Mouse (Mus musculus): ENCODE measurements at regions not wholly inside any gene's neighbourhood (a gene's known extent, or its start where the extent isn't known, plus 50 kb on each side); places are given as distances from the start of the nearest gene placed in this dataset.

DNA sequence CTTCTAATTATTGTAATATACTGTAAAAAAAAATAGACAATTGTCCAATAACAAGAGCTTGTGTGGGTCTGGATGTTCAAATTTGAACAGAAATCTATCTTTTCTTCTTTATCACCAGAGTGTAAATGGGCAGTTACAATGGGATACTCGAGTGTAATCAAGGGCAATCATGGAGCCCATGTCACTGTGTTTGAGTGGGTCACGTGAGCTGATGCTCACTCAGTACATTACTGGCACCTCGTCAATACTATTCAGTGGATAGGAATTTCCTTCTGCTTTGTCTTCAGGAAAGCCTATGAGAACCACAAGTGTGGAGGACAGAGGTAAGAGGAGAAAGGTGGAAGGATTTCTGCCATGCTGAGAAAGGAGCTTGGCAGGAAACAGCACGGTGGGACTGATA is 54.0 kb upstream of the Gm10192 start:
- no peak overlapping the region for H3K27ac ChIP-seq (ENCODE audit: insufficient read depth, low read depth, low read length, poor library complexity, severe bottlenecking)
- H3K36me3 ChIP-seq (ENCODE audit: control insufficient read depth, insufficient read depth, low read length, poor library complexity, severe bottlenecking), result no peaks in the 10 kb centered on the region
- no peak for DNase-seq (ENCODE audit: low read depth, low spot score)
- H3K9ac ChIP-seq (ENCODE audit: insufficient read depth, low read depth, low read length, poor library complexity, severe bottlenecking), result no peak overlapping the region
- in situ Hi-C loops (cut with MboI; ENCODE audit: low sequenced_read_pairs in 2 of 2, unreplicated experiment in 2 of 2), result no loop called here
- no peaks in the 10 kb centered on the region for H3K9me3 ChIP-seq (ENCODE audit: control insufficient read depth, insufficient read depth, low read depth, low read length)
- no peaks in the 10 kb centered on the region for H3K4me1 ChIP-seq (ENCODE audit: control insufficient read depth in 2 of 2, insufficient read depth in 2 of 2, low read length in 2 of 2, poor library complexity in 1 of 2)
- no peak overlapping the region for H3K4me3 ChIP-seq (ENCODE audit: insufficient read depth in 1 of 2, low read depth in 1 of 2, low read length in 2 of 2, poor library complexity in 1 of 2, severe bottlenecking in 1 of 2)
- TF ChIP-seq CHD2 (IDR thresholded peaks at IDR 0.05; ENCODE audit: low read depth, low read length), result no peak
- no peak for TF ChIP-seq MAFK (IDR thresholded peaks at IDR 0.05; ENCODE audit: insufficient read depth, low read depth, low read length)
- no peak for TF ChIP-seq ZNF384 (IDR thresholded peaks at IDR 0.05; ENCODE audit: low read depth, low read length)
- TF ChIP-seq ZC3H11A (IDR thresholded peaks at IDR 0.05; ENCODE audit: borderline replicate concordance, low read depth, low read length), result no peak
- TF ChIP-seq HCFC1 (IDR thresholded peaks at IDR 0.05; ENCODE audit: borderline replicate concordance, insufficient read depth, low read length), result no peak

DNA sequence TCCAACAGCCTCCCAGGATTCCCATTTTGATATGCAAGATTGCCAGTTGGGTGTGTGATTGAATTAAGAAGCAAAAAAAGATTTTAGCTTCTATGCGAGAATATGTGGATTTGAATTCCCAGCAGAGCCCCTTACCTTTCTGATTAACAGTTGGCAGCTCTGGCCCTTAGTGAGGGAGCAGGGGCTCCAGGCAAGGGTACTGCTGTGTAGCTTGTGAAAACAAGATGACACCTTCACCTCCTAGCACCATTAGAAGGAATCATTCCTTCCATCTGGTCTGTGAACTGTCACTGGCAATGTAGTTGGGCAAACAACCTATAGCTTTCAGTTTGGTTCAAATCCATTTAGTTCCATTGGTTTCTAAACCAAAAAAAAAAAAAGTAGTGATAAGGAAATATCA is 53.4 kb upstream of the Gm10192 start:
- Histone ChIP-seq H3K4me3 (ENCODE audit: insufficient read depth in 1 of 2, low read depth in 1 of 2, low read length in 2 of 2, poor library complexity in 1 of 2, severe bottlenecking in 1 of 2) (no peak overlapping the region), H3K27ac (ENCODE audit: insufficient read depth, low read depth, low read length, poor library complexity, severe bottlenecking) (no peak overlapping the region), H3K36me3 (ENCODE audit: control insufficient read depth, insufficient read depth, low read length, poor library complexity, severe bottlenecking) (no peaks in the 10 kb centered on the region), H3K9ac (ENCODE audit: insufficient read depth, low read depth, low read length, poor library complexity, severe bottlenecking) (no peak overlapping the region), H3K9me3 (ENCODE audit: control insufficient read depth, insufficient read depth, low read depth, low read length) (no peaks in the 10 kb centered on the region), H3K4me1 (ENCODE audit: control insufficient read depth in 2 of 2, insufficient read depth in 2 of 2, low read length in 2 of 2, poor library complexity in 1 of 2) (no peaks in the 10 kb centered on the region)
- no peak for DNase-seq (ENCODE audit: low read depth, low spot score)
- TF ChIP-seq ZC3H11A (IDR thresholded peaks at IDR 0.05; ENCODE audit: borderline replicate concordance, low read depth, low read length) (no peak), HCFC1 (IDR thresholded peaks at IDR 0.05; ENCODE audit: borderline replicate concordance, insufficient read depth, low read length) (no peak), CHD2 (IDR thresholded peaks at IDR 0.05; ENCODE audit: low read depth, low read length) (no peak), ZNF384 (IDR thresholded peaks at IDR 0.05; ENCODE audit: low read depth, low read length) (no peak), MAFK (IDR thresholded peaks at IDR 0.05; ENCODE audit: insufficient read depth, low read depth, low read length) (no peak)
- in situ Hi-C loops (cut with MboI; ENCODE audit: low sequenced_read_pairs in 2 of 2, unreplicated experiment in 2 of 2), result no loop called here

DNA sequence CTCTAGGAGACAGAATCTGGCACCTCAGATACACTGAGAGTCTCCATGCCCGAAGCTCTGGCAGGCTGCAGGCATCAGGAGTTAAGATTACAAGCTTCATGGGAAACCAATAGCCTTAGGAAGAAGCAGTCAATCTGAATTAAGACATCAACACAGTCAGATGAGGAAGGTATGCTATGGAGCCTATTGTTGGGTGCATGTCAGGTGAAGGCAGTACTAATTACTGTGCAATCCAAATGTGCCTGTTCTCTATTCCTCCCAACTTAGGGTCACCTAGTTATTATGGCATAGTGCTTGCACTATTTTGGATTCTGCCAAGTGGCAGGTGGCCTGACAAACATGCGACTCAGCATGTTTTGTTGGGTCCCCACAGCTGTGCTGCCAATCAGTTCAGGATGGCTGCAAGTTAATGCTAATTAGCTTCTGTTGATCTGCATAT is 53.0 kb upstream of the Gm10192 start:
- TF ChIP-seq CHD2 (IDR thresholded peaks at IDR 0.05; ENCODE audit: low read depth, low read length) (no peak), ZC3H11A (IDR thresholded peaks at IDR 0.05; ENCODE audit: borderline replicate concordance, low read depth, low read length) (no peak), HCFC1 (IDR thresholded peaks at IDR 0.05; ENCODE audit: borderline replicate concordance, insufficient read depth, low read length) (no peak), MAFK (IDR thresholded peaks at IDR 0.05; ENCODE audit: insufficient read depth, low read depth, low read length) (0 out of 2 replicates have a peak, but pooled peaks have one; percentile 23)
- no peaks in the 10 kb centered on the region for H3K9me3 ChIP-seq (ENCODE audit: control insufficient read depth, insufficient read depth, low read depth, low read length)
- H3K9ac ChIP-seq (ENCODE audit: insufficient read depth, low read depth, low read length, poor library complexity, severe bottlenecking), result no peak overlapping the region
- H3K4me3 ChIP-seq (ENCODE audit: insufficient read depth in 1 of 2, low read depth in 1 of 2, low read length in 2 of 2, poor library complexity in 1 of 2, severe bottlenecking in 1 of 2), result no peak overlapping the region
- H3K27ac ChIP-seq (ENCODE audit: insufficient read depth, low read depth, low read length, poor library complexity, severe bottlenecking), result no peak overlapping the region
- H3K4me1 ChIP-seq (ENCODE audit: control insufficient read depth in 2 of 2, insufficient read depth in 2 of 2, low read length in 2 of 2, poor library complexity in 1 of 2), result no peaks in the 10 kb centered on the region
- no peaks in the 10 kb centered on the region for H3K36me3 ChIP-seq (ENCODE audit: control insufficient read depth, insufficient read depth, low read length, poor library complexity, severe bottlenecking)
- no peak for DNase-seq (ENCODE audit: low read depth, low spot score)
- in situ Hi-C loops (cut with MboI; ENCODE audit: low sequenced_read_pairs in 2 of 2, unreplicated experiment in 2 of 2), result no loop called here
